Comparison of ENCODE assay signal across 7 mouse cellular contexts in the genomic region with DNA sequence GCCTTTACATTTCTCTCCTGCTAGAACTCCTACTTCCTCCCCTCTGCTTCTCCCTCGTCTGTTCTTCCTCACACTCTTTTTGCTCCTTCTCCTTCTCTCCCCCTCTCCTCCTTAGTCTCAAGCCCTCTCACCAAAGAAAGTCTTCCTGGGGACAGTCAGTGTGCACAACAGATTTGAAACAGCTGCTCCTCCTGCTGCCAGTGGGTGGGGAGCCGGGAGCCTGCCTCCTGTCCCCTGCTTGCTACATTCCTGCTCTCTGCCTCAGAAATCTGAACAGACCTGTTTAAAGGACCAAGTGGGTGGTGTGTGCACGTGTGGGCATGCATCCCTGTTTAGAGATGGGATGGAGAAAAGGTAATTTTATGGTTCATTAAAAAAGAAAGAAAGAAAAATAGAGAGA.
DNase-seq lines count a peak whose midpoint lies in the region; ATAC-seq lines count a peak whose summit lies in the region.

No protein-coding gene starts in this region.

- H3K9ac ChIP-seq in neural tube, embryonic 11.5 days (ENCODE audit: low read length) = no peak overlapping the region

- WGBS in neural tube, embryonic 11.5 days = 0% methylated on average over 3 of the region's 3 CpGs

- H3K9me3 ChIP-seq in neural tube, embryonic 11.5 days (ENCODE audit: control insufficient read depth, low read length) = no peaks in the 10 kb centered on the region

- H3K4me1 ChIP-seq in neural tube, embryonic 11.5 days (ENCODE audit: control insufficient read depth, insufficient read depth, low read length) = peaks cover 6% of the 10 kb centered on the region; the same call in 1 of the 2 replicates

- ATAC-seq in neural tube, embryonic 11.5 days (ENCODE audit: insufficient read depth, low FRiP score, low TSS enrichment) = peak; percentile 72

- no peaks in the 10 kb centered on the region for H3K27me3 ChIP-seq in neural tube, embryonic 11.5 days (ENCODE audit: control insufficient read depth, insufficient read depth, low read length)

- no peak overlapping the region for H3K4me3 ChIP-seq in neural tube, embryonic 11.5 days (ENCODE audit: low read depth, low read length)

- H3K4me2 ChIP-seq in neural tube, embryonic 11.5 days (ENCODE audit: low read depth) = no peak overlapping the region

- peak; percentile 13 for DNase-seq in 3134 (ENCODE audit: extremely low read depth, insufficient read length, low spot score)
- DNase-seq in brain, adult 2 months (ENCODE audit: low read depth, low spot score) = peak; percentile 81
- DNase-seq in heart, adult 9 months (ENCODE audit: low spot score in 2 of 2) = peak; percentile 6 to 31
- peak; percentile 39 to 49 for DNase-seq in layer of hippocampus, postnatal 25 days (ENCODE audit: extremely low spot score in 1 of 2, low spot score in 1 of 2)
- DNase-seq in neural tube, embryonic 11.5 days (ENCODE audit: low spot score) = peak; percentile 29
- no peak for DNase-seq in spleen, adult 18-20 months
- DNase-seq in T-cell, adult 2 months (ENCODE audit: low spot score) = no peak

- no peak overlapping the region for H3K27ac ChIP-seq in neural tube, embryonic 11.5 days (ENCODE audit: low read depth, low read length)

- H3K36me3 ChIP-seq in neural tube, embryonic 11.5 days (ENCODE audit: control insufficient read depth, insufficient read depth, low read length) = no peaks in the 10 kb centered on the region

Comparison
In these comparisons a context has a peak if more than half of its experiments do, and no peak if none do; other contexts are left out.
1. DNase-seq: peak in 3134 (single experiment), brain, adult 2 months (single experiment), heart, adult 9 months (2 of 2), layer of hippocampus, postnatal 25 days (2 of 2) and neural tube, embryonic 11.5 days (single experiment); none in spleen, adult 18-20 months (0 of 2) and T-cell, adult 2 months (single experiment).